Mouse (Mus musculus) Patski (cell line): ENCODE measurements around the gene Adcy9. TPM values are rescaled to one million over a fixed set of nuclear protein-coding genes. Genes with fewer than 3 reads are reported as not detected.
"Not testable (repeated sequence)": the region's sequence is repeated elsewhere in the genome, so short reads cannot be mapped to it uniquely, and the experiment has no call there.

Experiments used
- ATAC-seq: fragments of 100-300 bp; one replicate; pipeline ENCODE4 v1.8.0; 2021
- CTCF ChIA-PET: fragments of 350-600 bp; sonication (Branson Sonifier 250); formaldehyde crosslinking; loops from one replicate; lab custom pipeline; 2022; ENCODE audit warnings: inconsistent platforms; lab: Charles Lee
- POLR2A ChIA-PET: fragments of 350-600 bp; sonication (Branson Sonifier 250); formaldehyde crosslinking; loops from one replicate; lab custom pipeline; 2022; ENCODE audit warnings: antibody characterized with exemption, inconsistent platforms; lab: Charles Lee
- DNase-seq: peaks from one replicate; pipeline ENCODE4 v3.0.0-alpha.2; 2011; ENCODE audit warnings: low read depth, low spot score
- H3K27me3 ChIP-seq: fragments of 371-371 bp; one replicate; pipeline ENCODE4 v1.5.1; 2021
- CTCF ChIP-seq: fragments of 100-300 bp; IDR thresholded peaks from one replicate; pipeline ENCODE4 v1.5.1; 2021
- in situ Hi-C: fragments of 300-500 bp; cut with MboI; formaldehyde crosslinking; loops from 3 replicates; pipeline ENCODE4 v1.11.1; 2018; ENCODE audit warnings: low pct_unique_long_range_greater_than_20kb, mixed read lengths
- polyA plus RNA-seq: library from polyadenylated mRNA; unstranded; gene quantifications from one replicate; pipeline ENCODE4 v1.2.3, GENCODE M21; 2021

Adcy9 gene
- polyA plus RNA-seq, 1 experiment from 2014 or later: 4.0 TPM

DNA sequence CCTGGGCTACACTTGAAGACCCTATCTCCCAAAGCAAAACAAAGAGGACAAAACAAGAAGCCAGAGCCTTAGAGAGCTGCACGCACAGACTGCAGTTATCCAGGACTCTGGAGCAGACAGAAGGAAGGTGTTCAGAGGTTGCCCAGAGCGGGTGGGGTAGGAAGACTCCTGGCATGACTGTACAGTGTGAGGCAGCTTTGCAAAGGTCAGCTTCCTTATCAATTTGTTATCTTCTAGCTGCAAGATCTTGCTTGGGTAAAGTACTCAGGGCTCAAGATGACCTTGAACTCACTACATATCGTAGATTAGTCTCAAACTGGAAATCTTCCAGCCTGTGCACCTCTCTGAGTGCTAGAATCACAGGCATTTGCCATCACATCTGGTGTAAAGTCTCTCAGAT, 156.8 kb downstream of the Adcy9 start:
- ChIA-PET POLR2A (no interaction called here), CTCF (no interaction called here)
- DNase-seq (no peak), ATAC-seq (no peak)
- peaks cover 3% of the 10 kb centered on the region for H3K27me3 ChIP-seq
- in situ Hi-C loops: no loop called here
- TF ChIP-seq CTCF: no peak

DNA sequence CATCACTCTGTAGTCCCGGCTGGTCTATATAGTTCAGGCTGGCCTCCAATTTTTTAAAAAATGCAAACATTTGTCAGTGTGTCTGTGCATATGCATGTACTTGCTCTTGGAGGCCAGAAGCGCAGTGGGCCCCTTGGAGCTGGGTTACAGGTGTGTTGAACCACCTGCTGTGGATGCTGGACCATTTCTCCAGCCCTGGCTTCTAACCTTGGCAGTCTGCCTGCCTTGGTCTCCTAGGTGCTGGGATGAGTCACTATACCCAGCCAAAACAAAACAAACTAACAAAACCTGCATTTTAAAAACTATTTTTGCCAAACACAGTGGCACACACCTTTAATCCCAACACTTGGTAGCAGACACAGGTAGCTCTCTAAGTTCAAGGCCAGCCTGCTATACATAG, 162.8 kb downstream of the Adcy9 start:
- ATAC-seq (no peak), DNase-seq (no peak)
- POLR2A ChIA-PET: no interaction called here
- in situ Hi-C loops: no loop called here
- no peak for TF ChIP-seq CTCF
- CTCF ChIA-PET: no interaction called here
- H3K27me3 ChIP-seq: no peaks in the 10 kb centered on the region

DNA sequence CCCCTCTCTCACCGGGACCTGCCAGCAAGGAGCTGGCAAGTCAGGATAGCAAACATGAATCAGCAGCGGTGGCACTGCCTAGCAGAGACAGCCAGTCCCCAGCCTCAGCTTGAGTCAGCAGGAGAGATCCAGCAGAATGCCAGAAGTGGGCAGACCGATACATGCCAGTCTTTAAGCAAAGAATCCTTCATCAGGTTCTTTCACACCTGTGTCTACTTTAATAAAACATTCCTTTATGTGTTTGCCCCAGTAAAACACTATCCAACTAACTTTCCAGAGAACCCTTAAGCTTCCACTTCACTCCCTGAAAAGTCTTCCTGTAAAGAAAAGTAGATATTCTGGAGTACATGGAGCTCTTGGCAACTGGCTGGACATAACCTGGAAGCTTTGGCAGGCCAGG, 171.5 kb downstream of the Adcy9 start:
- in situ Hi-C loops: no loop called here
- ChIA-PET CTCF (no interaction called here), POLR2A (no interaction called here)
- no peak for ATAC-seq
- DNase-seq: no peak
- H3K27me3 ChIP-seq: peaks cover 5% of the 10 kb centered on the region
- no peak for TF ChIP-seq CTCF

DNA sequence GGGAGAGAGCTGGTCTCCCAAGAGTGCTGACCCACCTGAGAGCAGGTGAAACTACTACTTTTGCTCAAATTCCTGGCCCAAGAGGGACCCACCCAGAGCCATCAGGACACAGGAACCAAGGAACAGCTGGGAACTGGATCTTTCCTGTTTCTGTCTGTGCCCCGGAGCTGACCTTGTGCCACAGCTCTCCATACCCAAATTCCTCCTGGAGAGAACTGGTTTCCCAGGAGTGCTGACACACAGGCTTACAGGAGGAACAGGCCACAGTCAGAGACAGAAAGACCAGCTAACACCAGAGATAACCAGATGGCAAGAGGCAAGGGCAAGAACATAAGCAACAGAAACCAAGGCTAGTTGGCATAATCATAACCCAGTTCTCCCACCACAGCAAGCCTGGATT, 175.1 kb downstream of the Adcy9 start:
- ATAC-seq, POLR2A ChIA-PET, in situ Hi-C loops, CTCF ChIA-PET, DNase-seq, H3K27me3 ChIP-seq: not testable (repeated sequence)

Other genes with a start within 250 kb of the Adcy9 start
- 14.5 TPM for gene Crebbp, start 206.5 kb downstream of the Adcy9 start, polyA plus RNA-seq
- 2.0 TPM for gene Srl, start 121.3 kb upstream of the Adcy9 start, polyA plus RNA-seq
- gene Tfap4, start 139.4 kb upstream of the Adcy9 start, polyA plus RNA-seq: 9.8 TPM
- 87.1 TPM for gene Glis2, start 174.2 kb upstream of the Adcy9 start, polyA plus RNA-seq
- 57.2 TPM for gene Pam16, start 204.5 kb upstream of the Adcy9 start, polyA plus RNA-seq
- gene Vasn, start 219.4 kb upstream of the Adcy9 start, polyA plus RNA-seq: 74.5 TPM
- 84.4 TPM for gene Dnaja3, start 219.5 kb upstream of the Adcy9 start, polyA plus RNA-seq